Mouse (Mus musculus): ENCODE measurements around the gene Usp39.
A peak's percentile ranks its signal among the peaks of the same experiment; 100 is the strongest.

Usp39 gene

DNA sequence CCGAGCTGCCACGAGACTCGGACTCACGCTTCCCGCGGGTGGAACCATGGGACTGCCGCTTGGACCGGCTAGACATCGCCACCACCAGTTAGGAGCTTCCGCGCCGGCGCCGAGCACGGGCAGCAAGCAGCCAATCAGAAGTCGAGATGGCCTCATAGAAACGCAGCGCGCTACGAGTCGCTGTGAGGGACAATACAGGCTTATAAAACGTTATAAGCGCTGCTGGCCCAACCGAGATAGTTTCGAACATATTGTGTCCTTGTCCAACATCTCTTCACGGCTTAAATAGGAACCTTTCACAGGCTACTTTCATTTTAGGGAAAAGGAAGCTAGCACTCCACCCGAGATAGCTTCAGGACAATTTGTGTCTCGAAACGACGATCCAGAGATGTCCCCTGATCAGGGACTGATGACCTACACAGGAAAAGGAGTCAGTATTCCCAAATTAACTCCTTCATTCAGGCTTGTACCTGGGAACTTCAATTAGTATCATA, at the start of gene Usp39:
Gene Usp39 (minus strand): TSS at position 111 of the 494 bp plus-strand sequence.
- DNase-seq (ENCODE audit: low read depth, low spot score), result peak; percentile 95

DNA sequence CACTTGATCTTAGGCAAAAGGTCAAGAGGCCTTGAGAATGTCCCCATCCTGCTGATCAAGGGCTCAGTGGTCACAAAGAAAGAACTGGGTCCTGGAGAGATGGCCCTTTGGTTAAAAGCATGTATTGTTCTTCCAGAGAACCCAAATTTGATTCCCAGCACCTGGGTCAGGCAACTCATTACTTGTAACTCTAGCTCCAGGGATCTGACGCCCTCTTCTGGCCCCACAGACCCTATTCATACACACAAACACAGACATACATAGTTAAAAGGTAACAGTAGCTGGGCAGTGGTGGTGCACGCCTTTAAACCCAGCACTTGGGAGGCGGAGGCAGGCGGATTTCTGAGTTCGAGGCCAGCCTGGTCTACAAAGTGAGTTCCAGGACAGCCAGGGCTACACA, 47.4 kb upstream of the Usp39 start:
- no peak for DNase-seq (ENCODE audit: low read depth, low spot score)

GRCm38 (mm10) chr6:72390795-72391521, 46.0 kb upstream of the Usp39 start:
- DNase-seq (ENCODE audit: low read depth, low spot score), result no peak

DNA sequence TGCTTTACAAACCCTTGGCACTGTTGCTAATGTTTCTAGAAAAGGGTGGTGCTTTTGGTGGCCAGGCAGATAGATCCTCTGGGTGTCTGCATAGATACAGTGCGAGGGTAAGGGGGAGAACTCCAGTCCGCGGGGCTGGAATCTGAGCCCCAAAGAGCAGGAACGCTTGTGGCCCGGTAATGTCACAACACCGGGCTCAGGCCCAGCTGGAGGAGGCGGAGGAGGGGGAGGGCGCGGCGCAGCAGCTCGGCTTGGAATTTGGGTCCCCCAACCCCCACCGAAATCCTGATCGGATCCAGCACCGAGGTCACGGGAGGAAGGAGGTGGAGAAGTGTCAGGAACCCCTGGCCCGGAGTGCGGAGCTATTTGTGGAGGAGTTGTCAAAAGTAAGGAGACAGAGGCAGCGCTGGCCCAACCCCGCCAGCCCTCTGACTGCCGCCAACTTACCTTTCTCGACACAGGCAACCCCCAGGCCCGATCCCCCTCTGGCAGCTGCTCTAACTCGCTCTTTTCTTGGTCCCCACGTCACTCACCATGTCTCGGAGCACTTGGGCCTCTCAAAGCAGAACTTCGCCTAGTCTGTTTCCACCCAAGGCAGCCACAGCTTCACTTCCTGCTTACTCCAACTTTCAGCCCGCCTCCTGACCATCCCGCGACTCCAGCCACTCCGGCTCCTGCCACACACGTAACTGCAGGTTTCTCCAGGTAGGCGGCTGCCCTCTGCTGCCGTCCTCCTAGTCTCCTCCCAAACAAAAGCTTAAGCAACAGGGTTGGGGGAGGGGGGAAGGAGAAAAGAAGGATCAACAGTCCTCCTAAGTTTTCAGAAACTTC, 45.2 kb upstream of the Usp39 start, which contains the start of gene Vamp8:
Gene Vamp8 (minus strand): TSS at position 763 of the 831 bp plus-strand sequence.
- DNase-seq (ENCODE audit: low read depth, low spot score), result peak; percentile 90

GRCm38 (mm10) chr6:72389471-72389940, 44.5 kb upstream of the Usp39 start:
- peak; percentile 36 for DNase-seq (ENCODE audit: low read depth, low spot score)

- DNase-seq (ENCODE audit: low read depth, low spot score), result no peak
These were observed 43.9 kb upstream of the Usp39 start for GRCm38 (mm10) chr6:72388791-72389329.

DNA sequence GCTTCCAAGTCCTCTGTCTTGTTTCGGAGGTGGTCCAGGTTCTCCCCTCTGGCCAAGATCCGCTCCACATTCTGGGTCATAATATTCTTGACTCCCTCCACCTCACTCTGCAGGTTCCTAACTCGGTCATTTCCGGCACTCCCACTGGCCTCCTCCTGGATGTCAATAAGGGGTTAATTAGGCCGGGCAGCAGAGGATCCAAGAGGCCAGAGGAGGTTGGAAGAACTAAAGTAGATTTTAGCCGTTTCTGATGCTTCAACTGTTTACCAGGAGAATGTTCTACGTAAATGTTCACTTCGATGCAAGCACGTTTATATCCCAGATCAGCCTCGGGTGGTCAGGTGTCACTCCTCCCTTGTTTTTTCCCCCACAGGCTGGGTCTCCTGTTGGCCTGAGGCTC, 43.3 kb upstream of the Usp39 start:
- no peak for DNase-seq (ENCODE audit: low read depth, low spot score)

DNA sequence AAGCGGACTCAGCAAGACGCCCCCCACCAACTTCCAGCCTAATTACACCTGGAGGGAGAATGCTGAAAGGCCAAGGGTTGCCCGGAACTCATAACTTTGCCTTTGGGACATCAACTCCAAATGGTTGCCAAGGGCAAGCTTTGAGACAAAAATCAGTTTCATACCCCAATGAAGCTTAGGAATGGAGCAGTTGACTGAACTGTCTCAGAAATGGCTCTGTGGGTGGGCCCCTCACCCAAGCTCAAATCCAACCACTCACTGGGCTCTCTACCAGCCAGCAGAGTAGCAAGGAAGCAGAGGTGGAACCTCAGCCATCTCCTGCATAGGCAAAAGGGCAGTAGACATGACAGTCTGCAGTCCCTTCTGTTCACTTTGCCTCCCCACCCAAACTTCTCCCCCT, 42.8 kb upstream of the Usp39 start:
- no peak for DNase-seq (ENCODE audit: low read depth, low spot score)

- DNase-seq (ENCODE audit: low read depth, low spot score), result no peak
These were observed 41.6 kb upstream of the Usp39 start for GRCm38 (mm10) chr6:72386561-72386960.

- DNase-seq (ENCODE audit: low read depth, low spot score), result no peak
These were observed 40.3 kb upstream of the Usp39 start for GRCm38 (mm10) chr6:72385258-72385657.

DNA sequence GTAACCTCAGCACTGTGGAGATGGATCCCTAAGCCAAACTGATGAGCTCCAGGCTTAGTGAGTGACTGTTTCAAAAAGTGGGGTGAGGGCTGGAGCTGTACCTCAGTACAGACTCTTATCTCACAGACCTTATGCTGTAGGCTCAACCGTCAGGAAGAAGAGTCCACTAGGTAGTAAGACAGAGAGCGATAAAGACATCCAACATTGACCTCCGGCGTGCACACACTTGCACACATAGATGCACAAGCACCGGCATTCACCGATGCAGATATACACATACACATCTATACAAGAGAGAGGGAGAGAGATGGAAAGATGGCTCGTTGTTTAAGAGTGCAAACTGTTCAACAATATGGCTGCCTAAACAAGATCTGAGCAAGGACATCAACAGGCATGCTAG, 39.0 kb upstream of the Usp39 start:
- DNase-seq (ENCODE audit: low read depth, low spot score), result no peak

DNA sequence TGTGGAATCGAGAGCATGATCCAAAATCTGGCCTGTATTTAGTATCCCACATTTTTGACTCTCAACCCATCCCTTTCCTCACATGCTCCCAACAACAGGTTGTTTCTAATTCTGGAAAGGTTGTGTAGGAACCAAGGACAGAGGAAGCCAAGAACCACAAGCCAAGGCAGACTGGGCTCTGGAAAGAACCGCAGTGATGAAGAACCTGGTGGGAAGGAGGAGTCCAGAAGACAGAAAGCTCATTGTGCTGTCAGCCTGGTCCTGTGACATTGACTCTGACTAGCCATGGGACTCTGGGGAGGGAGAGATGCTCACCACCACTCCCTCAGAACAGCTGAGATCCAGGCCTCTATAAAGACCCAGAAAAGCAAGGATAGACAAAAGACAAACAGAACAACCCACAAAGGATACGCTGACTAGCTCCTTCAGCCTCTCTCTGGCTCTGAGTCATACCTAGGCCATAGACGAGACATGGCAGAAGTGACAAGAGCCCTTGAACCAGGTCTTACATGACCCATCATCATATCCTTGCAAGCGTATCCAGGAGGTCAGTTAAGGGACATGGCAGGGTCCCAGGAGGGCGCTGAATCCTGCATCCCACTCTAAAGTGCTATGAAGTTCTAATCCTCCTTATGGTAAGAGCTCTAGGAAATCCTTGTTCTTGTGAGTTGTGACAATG, 38.3 kb upstream of the Usp39 start:
- no peak for DNase-seq (ENCODE audit: low read depth, low spot score)

DNA sequence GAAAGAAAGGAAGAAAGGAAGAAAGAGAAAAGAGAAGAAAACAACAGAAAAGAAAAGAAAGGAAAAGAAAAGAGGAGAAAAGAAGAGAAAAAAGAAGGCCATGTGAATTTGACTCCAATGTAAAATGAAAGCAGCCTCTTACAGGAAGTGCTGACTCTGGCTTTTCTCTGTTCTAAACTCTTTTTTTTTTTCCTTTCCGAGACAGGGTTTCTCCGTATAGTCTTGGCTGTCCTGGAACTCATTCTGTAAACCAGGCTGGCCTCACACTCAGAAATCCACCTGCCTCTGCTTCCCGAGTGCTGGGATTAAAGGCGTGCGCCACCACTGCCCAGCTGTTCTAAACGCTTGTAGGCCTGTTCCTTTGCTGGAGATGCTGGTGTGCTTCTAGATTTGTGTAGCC, 37.5 kb upstream of the Usp39 start:
- no peak for DNase-seq (ENCODE audit: low read depth, low spot score)

GRCm38 (mm10) chr6:72380131-72380770, 35.3 kb upstream of the Usp39 start, which contains the start of gene Vamp5:
Gene Vamp5 (minus strand): TSS chr6:72380468.
- DNase-seq (ENCODE audit: low read depth, low spot score), result peak; percentile 74

DNA sequence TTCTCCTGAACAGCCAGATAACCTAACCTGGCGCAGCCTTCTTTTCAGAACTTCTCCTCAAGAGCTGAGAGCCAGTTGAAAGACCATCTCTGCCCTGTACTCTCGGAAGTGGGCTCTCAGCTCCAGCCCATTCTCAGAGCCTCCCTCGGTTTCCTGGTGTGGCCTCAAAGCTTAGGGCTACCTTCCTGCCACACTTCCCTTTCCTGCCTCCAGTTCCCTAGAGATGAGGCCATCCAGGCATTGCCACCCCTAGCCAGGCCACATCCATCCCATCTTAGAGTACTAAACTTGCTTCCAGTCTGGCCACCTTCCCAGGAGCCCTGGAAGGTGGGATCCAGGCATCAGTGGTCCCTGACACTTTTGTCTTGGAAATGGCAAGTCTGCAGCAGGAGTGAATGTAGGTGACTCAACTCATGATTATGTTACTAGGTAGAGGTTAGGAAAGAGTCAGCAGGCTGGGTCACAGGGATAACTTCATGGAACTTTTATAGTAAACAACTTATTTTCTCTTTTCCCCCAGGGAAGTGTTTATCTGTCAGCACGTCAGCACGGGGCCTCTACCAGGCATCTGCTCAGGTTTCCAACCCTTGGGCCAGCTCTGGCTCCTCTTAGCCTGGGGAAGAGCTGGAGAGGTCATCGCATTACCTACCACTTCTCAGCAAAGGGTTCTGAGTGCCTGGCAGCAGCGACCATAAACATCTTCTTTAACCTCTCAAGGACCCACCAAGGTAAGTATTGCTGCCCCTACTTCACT, 34.6 kb upstream of the Usp39 start:
- peak; percentile 75 for DNase-seq (ENCODE audit: low read depth, low spot score)

DNA sequence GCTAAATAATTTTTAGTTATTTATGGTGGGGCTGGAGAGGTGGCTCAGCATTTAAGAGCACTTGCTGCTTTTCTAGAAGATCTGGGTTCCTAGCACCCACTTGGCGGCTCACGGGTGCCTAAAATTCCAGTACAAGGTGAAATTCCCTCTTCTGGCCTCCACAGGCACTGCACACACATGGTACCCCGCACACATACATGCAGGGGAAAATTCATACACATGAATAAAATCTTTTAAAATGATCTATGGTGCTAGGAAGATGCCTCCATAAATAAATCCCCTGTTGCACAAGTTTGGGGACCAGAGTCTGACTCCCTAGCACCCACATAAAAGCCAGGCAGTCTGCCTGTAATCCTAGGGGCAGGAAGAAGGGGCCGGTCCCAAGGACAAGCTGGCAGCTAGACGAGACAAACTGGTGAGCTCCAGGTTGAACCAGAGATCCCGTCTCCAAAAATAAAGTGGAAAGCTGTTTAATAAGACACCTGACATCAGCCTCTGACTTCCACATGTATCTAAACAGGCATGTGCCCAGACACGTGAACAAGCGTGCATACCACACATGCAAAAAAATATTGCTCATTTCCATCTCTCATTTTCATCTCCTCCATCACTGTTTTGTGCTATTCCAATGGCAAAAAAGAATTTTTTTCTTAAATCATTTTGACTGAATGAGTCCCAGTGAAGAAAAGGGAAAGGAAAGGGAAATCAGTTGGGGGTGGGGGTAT, 33.7 kb upstream of the Usp39 start:
- DNase-seq (ENCODE audit: low read depth, low spot score), result no peak

DNA sequence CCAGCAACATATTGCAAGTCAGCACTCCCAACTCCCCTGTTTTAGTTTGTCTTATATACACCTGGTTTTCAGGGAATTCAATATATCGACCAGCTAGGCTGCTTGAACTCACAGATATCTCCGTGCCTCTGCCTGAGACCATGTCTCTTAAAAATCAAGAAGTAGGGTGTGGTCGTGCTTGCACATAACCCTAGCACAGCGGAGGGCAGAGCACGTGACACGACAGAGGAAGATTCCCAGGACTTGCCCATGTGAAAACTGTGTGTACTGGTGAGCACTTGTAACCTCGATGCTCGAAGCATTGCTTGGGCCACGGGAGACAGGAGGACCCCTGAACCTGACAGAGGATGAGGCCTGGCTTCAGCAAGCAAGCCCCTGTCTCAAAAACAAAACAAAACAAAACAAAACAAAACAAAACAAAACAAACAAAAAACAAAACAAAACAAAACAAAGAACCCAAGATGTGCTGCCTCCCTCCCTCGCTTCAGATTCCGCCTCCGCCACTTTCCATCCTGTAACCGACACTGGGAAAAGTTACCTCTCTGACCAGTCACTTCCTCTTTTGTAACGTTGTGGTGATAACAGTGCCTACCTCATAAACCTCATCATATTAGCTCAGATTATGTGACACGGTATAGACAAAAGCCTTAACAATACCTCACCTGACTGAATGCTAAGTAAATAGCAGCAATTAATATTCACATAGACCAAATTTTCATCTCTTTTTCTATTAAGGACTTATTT, 30.0 kb upstream of the Usp39 start:
- DNase-seq (ENCODE audit: low read depth, low spot score), result no peak

GRCm38 (mm10) chr6:72374206-72374605, 29.2 kb upstream of the Usp39 start:
- DNase-seq (ENCODE audit: low read depth, low spot score), result no peak

- no peak for DNase-seq (ENCODE audit: low read depth, low spot score)
These were observed 28.2 kb upstream of the Usp39 start for GRCm38 (mm10) chr6:72373184-72373583.
